Mouse (Mus musculus) embryonic fibroblast, embryonic 13.5 days (primary cell): ENCODE results near the gene Atp2c2.

Experiments used
- CTCF ChIP-seq: IDR thresholded peaks from 2 replicates; pipeline ENCODE4 v1.5.1; 2011; ENCODE audit warnings: mild to moderate bottlenecking, control low read depth, low read length, moderate library complexity, borderline replicate concordance; ENCODE audit not compliant: insufficient read depth
- POLR2A ChIP-seq: IDR thresholded peaks from 2 replicates; pipeline ENCODE4 v1.6.1; 2011; ENCODE audit warnings: low read depth, mild to moderate bottlenecking, control low read depth, low read length, moderate library complexity

DNA sequence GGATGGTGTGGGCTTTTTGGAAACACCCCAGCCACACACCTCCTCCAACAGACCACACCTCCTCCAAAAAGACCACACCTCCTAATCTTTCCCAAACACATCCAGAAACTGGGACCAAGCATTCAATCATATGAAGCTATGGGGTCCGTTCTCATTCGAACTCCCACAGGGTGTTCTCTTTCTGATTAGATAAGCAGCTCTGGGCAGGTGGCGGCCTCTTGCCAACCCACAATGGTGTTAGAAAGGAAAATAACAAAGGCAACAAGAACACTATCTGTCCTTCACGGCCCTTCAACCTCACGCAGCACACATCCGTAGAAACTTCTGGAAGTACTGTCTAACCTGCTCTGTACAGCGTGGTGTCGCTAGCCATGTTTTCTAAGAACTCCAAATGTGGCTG lies 27.3 kb downstream of the Atp2c2 start:
- TF ChIP-seq POLR2A = no peak
- TF ChIP-seq CTCF = no peak
